Mouse (Mus musculus) E14TG2a.4 (cell line): ENCODE measurements around the gene Pdcd5.

Source experiments
- H3K27me3 ChIP-seq: 2 replicates; pipeline ENCODE4 v1.6.1; 2014; ENCODE audit warnings: low read length, control low read depth; ENCODE audit not compliant: insufficient read depth
- H3K36me3 ChIP-seq: 2 replicates; pipeline ENCODE4 v1.6.1; 2014; ENCODE audit warnings: low read length, control low read depth; ENCODE audit not compliant: insufficient read depth
- H3K4me1 ChIP-seq: replicated peaks from 2 replicates; pipeline ENCODE4 v1.6.1; 2014; ENCODE audit warnings: low read depth, low read length, control low read depth
- H3K4me3 ChIP-seq: replicated peaks from 2 replicates; pipeline ENCODE4 v1.5.1; 2014; ENCODE audit warnings: mild to moderate bottlenecking, low read length
- H3K9me3 ChIP-seq: 2 replicates; pipeline ENCODE4 v1.6.1; 2014; ENCODE audit warnings: low read length, control low read depth
- CTCF ChIP-seq: conservative IDR thresholded peaks from 2 replicates; pipeline ENCODE4 v1.5.1; 2014; ENCODE audit warnings: low read length
- NANOG ChIP-seq: IDR thresholded peaks from 2 replicates; pipeline ENCODE4 v1.6.1; 2014; ENCODE audit warnings: borderline replicate concordance, low read length, mixed read lengths
- POU5F1 ChIP-seq: IDR thresholded peaks from 2 replicates; pipeline ENCODE4 v1.6.1; 2014; ENCODE audit warnings: low read length, borderline replicate concordance

Pdcd5 gene

GRCm38 (mm10) chr7:35600031-35600430 is 47.3 kb downstream of the Pdcd5 start:
- Histone ChIP-seq H3K36me3 (peaks cover 81% of the 10 kb centered on the region), H3K4me1 (peaks cover 29% of the 10 kb centered on the region), H3K4me3 (no peak overlapping the region), H3K27me3 (no peaks in the 10 kb centered on the region), H3K9me3 (no peaks in the 10 kb centered on the region)
- TF ChIP-seq POU5F1 (no peak), CTCF (no peak), NANOG (no peak)

DNA sequence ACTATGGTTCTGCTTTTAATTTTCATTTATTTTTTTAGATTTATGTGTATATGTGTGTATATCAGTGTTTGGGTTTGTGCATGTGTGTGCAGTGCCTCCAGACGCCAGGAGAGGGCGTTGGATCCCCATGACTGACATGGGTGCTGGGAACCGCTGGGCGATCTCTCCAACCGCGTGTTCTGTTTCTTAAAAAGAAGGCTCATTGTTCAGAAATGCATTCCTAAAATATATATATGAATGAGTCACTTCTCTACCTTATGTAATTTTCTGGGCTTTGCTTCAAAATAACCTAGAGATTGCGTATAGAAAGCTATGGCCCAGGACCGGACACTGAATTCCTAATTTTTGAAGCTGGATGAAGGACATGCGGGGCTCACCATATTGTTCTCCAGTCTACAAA is 47.8 kb downstream of the Pdcd5 start:
- Histone ChIP-seq H3K4me1 (peaks cover 34% of the 10 kb centered on the region), H3K36me3 (peaks cover 83% of the 10 kb centered on the region), H3K4me3 (no peak overlapping the region), H3K9me3 (no peaks in the 10 kb centered on the region), H3K27me3 (no peaks in the 10 kb centered on the region)
- TF ChIP-seq NANOG, result no peak
- no peak for TF ChIP-seq POU5F1
- TF ChIP-seq CTCF, result peak; percentile 74

DNA sequence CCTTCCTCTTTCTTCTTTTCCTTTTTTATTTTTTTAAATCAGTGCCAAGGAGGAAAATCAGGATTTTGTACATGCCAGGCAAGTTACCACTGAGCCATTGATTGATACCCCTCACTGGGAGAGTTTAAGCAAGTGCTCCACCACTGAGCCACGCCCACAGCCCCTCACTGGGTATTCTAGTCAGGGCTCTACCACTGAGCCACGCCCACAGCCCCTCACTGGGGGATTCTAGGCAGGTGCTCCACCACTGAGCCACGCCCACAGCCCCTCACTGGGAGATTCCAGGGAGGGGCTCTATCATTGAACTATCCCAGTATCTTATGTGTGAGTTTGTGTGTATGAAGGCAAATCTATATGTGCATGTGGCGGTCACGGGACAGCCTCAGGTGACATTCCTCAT is 53.0 kb downstream of the Pdcd5 start:
- Histone ChIP-seq H3K4me3 (no peak overlapping the region), H3K27me3 (no peaks in the 10 kb centered on the region), H3K9me3 (no peaks in the 10 kb centered on the region), H3K4me1 (peaks cover 49% of the 10 kb centered on the region), H3K36me3 (peaks cover 78% of the 10 kb centered on the region)
- TF ChIP-seq NANOG (no peak), CTCF (no peak), POU5F1 (no peak)
